Mouse (Mus musculus) bone marrow macrophage, adult 2 months (primary cell): ENCODE measurements around the gene 2210011C24Rik.

Source experiments
- CTCF ChIP-seq: IDR thresholded peaks from 2 replicates; pipeline ENCODE4 v1.5.1; 2012; ENCODE audit warnings: low read depth, mild to moderate bottlenecking, low read length, moderate library complexity
- POLR2A ChIP-seq: IDR thresholded peaks from 2 replicates; pipeline ENCODE4 v1.6.1; 2012; ENCODE audit warnings: mild to moderate bottlenecking, low read depth, low read length, borderline replicate concordance

DNA sequence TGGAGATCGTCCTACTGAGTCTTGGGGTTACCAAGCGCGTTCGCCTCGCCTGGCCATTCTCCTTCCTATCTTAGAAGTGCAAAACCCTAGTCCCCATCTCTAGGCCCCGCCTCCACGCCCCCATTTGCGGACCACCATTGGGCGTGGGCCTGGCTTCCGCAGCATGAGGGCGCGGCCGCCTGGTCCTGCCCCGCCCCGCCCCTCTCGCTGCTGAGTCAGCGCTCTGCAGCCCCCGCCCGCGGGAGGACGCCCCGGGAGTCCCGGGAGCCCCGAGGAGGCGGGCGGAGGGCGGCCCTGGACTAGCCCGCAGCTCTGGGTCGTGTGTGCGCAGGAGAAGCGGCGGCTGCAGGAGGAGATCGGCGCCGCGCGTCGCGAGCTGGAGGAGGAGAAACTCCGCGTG, 13.9 kb upstream of the 2210011C24Rik start:
- TF ChIP-seq CTCF, result no peak
- no peak for TF ChIP-seq POLR2A
